Mouse (Mus musculus): ENCODE data around the gene Cacna1e.

GRCm38 (mm10) chr1:154774468-154774867, 109.8 kb downstream of the Cacna1e start:
- TF ChIP-seq CTCF (IDR thresholded peaks at IDR 0.05; ENCODE audit: low read depth, low read length) (no peak), GATA1 (IDR thresholded peaks at IDR 0.05; ENCODE audit: borderline replicate concordance, low read length) (no peak)
